Mouse (Mus musculus): ENCODE measurements around the gene Olfm2.

- TF ChIP-seq CTCF (IDR thresholded peaks at IDR 0.05; ENCODE audit: borderline replicate concordance, insufficient read depth, low read length) = no peak
- no peak for TF ChIP-seq POLR2A (IDR thresholded peaks at IDR 0.05; ENCODE audit: low read depth, low read length)
These were observed at the start of gene Olfm2 for GRCm38 (mm10) chr9:20746017-20746660.

Data from embryonic fibroblast, embryonic 13.5 days (primary cell).